Mouse (Mus musculus): ENCODE data around the gene Txn1. TPM values are rescaled to one million over a fixed set of nuclear protein-coding genes. Genes with fewer than 3 reads are reported as not detected.

The Txn1 gene
- polyA plus RNA-seq, 1 experiment from 2014 or later: 393 TPM

DNA sequence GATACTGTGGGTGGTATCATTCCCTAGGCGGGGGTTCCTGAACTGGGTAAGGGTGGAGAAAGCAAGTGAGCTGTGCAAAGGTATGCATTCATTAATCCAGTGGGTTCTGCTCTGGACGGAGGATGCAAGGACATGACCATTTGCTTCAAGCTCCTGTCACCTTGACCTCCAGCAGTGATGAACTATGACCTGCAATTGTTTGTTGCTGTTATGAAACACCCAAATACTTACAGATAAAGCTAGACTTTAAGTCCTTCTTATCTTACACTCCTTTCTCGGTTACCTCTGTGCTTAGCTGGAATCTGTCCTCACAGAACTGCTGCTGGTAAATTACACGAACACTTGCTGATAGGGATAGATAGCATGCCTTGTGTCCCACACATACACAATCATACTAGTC, 15.6 kb downstream of the Txn1 start:
- H3K27ac ChIP-seq (replicated peaks): no peak overlapping the region
- 83% methylated on average over 4 of the region's 4 CpGs for WGBS
- peaks cover 21% of the 10 kb centered on the region for H3K36me3 ChIP-seq
- H3K4me1 ChIP-seq: no peaks in the 10 kb centered on the region
- no peaks in the 10 kb centered on the region for H3K9me3 ChIP-seq (replicated peaks)
- no peak overlapping the region for H3K4me3 ChIP-seq (replicated peaks)
- H3K4me2 ChIP-seq (replicated peaks): no peak overlapping the region
- no peak overlapping the region for H3K9ac ChIP-seq
- H3K27me3 ChIP-seq: no peaks in the 10 kb centered on the region
- ATAC-seq (ENCODE audit: insufficient number of reproducible peaks, low FRiP score, low TSS enrichment, low read depth): no peak

DNA sequence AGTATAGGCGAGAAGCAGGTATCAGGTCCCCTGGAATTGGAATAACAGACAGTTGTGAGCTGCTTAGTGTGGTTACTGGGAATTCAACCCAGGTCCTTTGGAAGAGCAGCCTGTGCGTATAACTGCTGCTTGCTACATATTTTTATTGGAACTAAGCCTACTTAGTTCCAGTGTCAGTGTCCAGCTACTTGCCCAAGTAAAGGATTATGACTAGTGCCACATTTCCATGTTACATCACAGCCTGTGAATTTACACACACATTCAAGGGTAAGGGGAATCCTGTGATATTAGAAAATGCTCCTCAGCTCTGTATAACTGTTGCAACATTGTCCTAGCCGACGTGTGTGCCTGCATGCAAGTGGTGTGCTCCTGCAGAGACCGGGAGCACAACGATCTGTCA, 18.9 kb downstream of the Txn1 start:
- no peak overlapping the region for H3K27ac ChIP-seq (replicated peaks)
- no peak overlapping the region for H3K4me2 ChIP-seq (replicated peaks)
- H3K9me3 ChIP-seq (replicated peaks): no peaks in the 10 kb centered on the region
- H3K27me3 ChIP-seq: no peaks in the 10 kb centered on the region
- H3K4me3 ChIP-seq (replicated peaks): no peak overlapping the region
- ATAC-seq (ENCODE audit: insufficient number of reproducible peaks, low FRiP score, low TSS enrichment, low read depth): no peak
- WGBS: 78% methylated on average over 6 of the region's 6 CpGs
- H3K4me1 ChIP-seq: no peaks in the 10 kb centered on the region
- no peak overlapping the region for H3K9ac ChIP-seq
- no peaks in the 10 kb centered on the region; the same call in 1 of the 2 replicates for H3K36me3 ChIP-seq

DNA sequence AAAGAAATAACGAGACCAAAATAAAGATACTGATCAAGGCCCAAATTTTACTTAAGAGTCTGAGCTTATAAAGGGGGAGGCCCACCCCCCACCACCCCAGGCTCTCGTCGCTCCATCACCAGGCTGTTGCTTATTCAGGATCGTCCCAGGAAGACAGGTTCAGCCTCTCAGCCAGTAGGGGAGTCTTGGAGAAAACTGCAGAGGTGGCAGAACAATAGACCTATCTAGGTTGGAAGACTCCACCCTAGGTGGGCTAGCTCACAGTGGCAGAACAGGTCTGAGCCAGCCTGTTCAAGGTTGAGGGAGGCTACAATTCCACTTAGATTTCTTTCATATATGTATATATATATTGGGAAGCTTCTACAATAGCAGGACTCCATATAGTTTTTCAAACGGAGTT, 22.0 kb downstream of the Txn1 start:
- Histone ChIP-seq H3K4me1 (no peaks in the 10 kb centered on the region), H3K27ac (replicated peaks) (no peak overlapping the region), H3K9ac (no peak overlapping the region), H3K36me3 (no peaks in the 10 kb centered on the region), H3K4me2 (replicated peaks) (no peak overlapping the region), H3K4me3 (replicated peaks) (no peak overlapping the region), H3K27me3 (no peaks in the 10 kb centered on the region), H3K9me3 (replicated peaks) (no peaks in the 10 kb centered on the region)
- WGBS: 62% methylated on average over 5 of the region's 5 CpGs
- no peak for ATAC-seq (ENCODE audit: insufficient number of reproducible peaks, low FRiP score, low TSS enrichment, low read depth)

GRCm38 (mm10) chr4:57930559-57931170, 25.5 kb downstream of the Txn1 start:
- H3K27me3 ChIP-seq: no peaks in the 10 kb centered on the region
- ATAC-seq (ENCODE audit: insufficient number of reproducible peaks, low FRiP score, low TSS enrichment, low read depth): no peak
- H3K36me3 ChIP-seq: no peaks in the 10 kb centered on the region
- 73% methylated on average over 5 of the region's 5 CpGs for WGBS
- no peak overlapping the region for H3K27ac ChIP-seq (replicated peaks)
- H3K4me3 ChIP-seq (replicated peaks): no peak overlapping the region
- H3K9ac ChIP-seq: no peak overlapping the region
- no peak overlapping the region for H3K4me2 ChIP-seq (replicated peaks)
- H3K4me1 ChIP-seq: no peaks in the 10 kb centered on the region
- no peaks in the 10 kb centered on the region for H3K9me3 ChIP-seq (replicated peaks)

DNA sequence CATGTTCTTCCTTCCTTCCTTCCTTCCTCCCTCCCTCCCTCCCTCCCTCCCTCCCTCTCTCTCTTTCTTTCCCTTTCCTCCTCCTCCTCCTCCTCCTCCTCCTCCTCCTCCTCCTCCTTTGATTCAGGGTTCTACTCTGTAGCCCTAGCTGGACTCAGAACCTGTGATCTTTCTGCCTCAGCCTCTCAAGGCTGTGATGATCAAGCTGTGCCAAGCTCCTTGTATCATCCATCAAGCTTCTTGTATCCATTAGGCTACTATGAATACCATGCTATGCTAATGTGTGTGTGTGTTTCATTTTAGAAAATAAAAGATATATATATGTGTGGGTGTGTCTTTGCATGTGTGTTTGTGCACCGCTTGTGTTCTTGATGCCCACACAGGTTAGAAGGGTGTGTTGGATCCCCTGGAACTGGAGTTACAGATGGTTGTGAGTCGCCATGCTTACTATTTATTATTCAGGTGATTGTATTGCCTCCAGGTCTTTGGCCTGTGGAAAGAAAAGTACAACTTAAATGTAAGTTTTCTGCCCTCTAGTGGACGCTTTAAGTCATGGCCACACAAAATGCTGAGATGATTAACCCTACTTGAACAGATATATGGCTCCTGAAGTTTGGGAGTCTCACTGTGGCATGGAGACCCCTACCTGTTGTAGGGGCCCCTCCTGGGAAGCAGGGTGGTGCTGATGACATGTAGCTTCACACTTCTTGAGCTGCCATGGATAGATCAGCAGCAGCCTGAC, 28.6 kb downstream of the Txn1 start:
- no peak for ATAC-seq (ENCODE audit: insufficient number of reproducible peaks, low FRiP score, low TSS enrichment, low read depth)

DNA sequence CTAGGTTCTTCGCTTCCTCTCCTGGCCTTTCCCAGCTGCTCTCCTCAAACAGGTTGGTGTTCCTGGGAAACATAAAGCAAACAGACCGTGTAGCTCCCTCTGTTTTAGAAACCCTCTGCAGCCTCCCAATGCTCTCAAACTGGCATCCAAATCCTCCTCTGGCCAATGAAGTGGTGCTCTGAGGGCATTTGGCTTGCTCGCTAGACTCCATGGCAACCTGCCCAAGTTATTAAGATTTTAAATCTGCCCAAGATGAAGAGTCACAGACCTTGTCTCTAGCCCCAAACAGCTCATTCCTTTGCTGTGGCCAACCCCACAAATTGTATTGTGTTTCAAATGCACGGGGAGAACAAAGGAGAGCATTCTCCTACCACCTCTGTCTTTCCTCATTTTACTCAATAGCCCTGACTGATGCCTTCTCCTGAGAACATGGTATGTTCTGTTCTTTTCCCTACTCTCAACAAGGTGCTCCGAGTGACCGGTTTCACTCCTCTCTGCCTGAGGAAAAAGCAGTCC, 31.6 kb downstream of the Txn1 start:
- WGBS: 59% methylated on average over 6 of the region's 6 CpGs
- ATAC-seq (ENCODE audit: insufficient number of reproducible peaks, low FRiP score, low TSS enrichment, low read depth): no peak
- H3K4me3 ChIP-seq (replicated peaks): no peak overlapping the region
- H3K27me3 ChIP-seq: no peaks in the 10 kb centered on the region
- H3K9ac ChIP-seq: no peak overlapping the region
- H3K4me2 ChIP-seq (replicated peaks): no peak overlapping the region
- no peaks in the 10 kb centered on the region for H3K36me3 ChIP-seq
- H3K27ac ChIP-seq (replicated peaks): no peak overlapping the region
- H3K4me1 ChIP-seq: peaks cover 6% of the 10 kb centered on the region; the same call in 1 of the 2 replicates
- no peaks in the 10 kb centered on the region for H3K9me3 ChIP-seq (replicated peaks)

More for the DNA sequence above, 28.6 kb downstream of the Txn1 start:
- no peaks in the 10 kb centered on the region for H3K9me3 ChIP-seq (replicated peaks)
- H3K4me1 ChIP-seq: no peaks in the 10 kb centered on the region
- no peaks in the 10 kb centered on the region for H3K36me3 ChIP-seq
- 21% methylated on average over 3 of the region's 3 CpGs for WGBS
- no peak overlapping the region for H3K27ac ChIP-seq (replicated peaks)
- no peak overlapping the region for H3K9ac ChIP-seq
- H3K27me3 ChIP-seq: no peaks in the 10 kb centered on the region
- H3K4me2 ChIP-seq (replicated peaks): no peak overlapping the region
- H3K4me3 ChIP-seq (replicated peaks): no peak overlapping the region

DNA sequence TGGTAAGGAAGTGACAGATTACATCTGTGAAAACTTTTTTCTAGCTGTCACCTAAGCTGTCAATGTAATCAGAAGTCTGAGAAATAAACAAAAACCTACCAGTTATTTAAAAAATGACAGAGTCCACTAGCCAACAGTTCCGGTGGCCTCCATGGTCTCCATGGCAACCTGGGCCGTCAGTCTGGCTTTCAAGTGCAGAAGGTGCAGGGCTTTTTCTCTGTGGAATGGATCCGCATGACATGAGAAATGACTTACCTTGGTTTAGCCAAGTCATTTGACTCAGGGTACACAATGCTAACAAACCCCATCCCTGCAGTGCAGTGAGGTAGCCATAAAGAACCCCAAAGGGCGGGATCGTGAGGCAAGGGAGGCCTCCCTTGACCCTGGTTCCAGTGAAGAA, 34.0 kb downstream of the Txn1 start:
- H3K4me1 ChIP-seq: peaks cover 8% of the 10 kb centered on the region; the same call in 1 of the 2 replicates
- H3K27ac ChIP-seq (replicated peaks): no peak overlapping the region
- no peaks in the 10 kb centered on the region for H3K9me3 ChIP-seq (replicated peaks)
- no peaks in the 10 kb centered on the region for H3K27me3 ChIP-seq
- ATAC-seq (ENCODE audit: insufficient number of reproducible peaks, low FRiP score, low TSS enrichment, low read depth): no peak
- no peak overlapping the region for H3K9ac ChIP-seq
- 75% methylated on average over 5 of the region's 5 CpGs for WGBS
- H3K4me2 ChIP-seq (replicated peaks): no peak overlapping the region
- H3K4me3 ChIP-seq (replicated peaks): no peak overlapping the region
- H3K36me3 ChIP-seq: no peaks in the 10 kb centered on the region

DNA sequence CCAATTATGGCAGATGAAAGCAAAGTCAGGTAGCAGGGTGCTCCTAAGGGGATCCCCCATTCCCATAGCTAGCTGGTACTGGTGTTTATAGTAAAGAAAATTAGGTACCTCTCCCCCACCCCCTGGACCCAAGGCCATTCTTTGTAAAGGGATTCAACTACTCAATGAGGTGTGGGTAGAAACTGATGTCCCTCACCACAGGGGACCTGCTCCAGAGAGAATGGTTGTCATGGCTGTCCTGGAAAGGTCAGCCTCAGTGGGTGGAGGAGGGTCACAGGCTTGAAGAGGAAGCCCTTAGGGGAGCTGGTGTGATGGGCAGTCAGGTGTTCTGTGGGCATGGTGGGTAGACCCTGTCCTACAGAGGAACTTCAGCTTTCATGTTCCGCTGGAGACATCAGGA, 35.7 kb downstream of the Txn1 start:
- Histone ChIP-seq H3K9ac (no peak overlapping the region), H3K36me3 (no peaks in the 10 kb centered on the region), H3K9me3 (replicated peaks) (no peaks in the 10 kb centered on the region), H3K4me1 (peaks cover 18% of the 10 kb centered on the region), H3K27ac (replicated peaks) (no peak overlapping the region), H3K27me3 (no peaks in the 10 kb centered on the region), H3K4me3 (replicated peaks) (no peak overlapping the region), H3K4me2 (replicated peaks) (no peak overlapping the region)
- no peak for ATAC-seq (ENCODE audit: insufficient number of reproducible peaks, low FRiP score, low TSS enrichment, low read depth)
- 89% methylated on average over 1 of the region's 1 CpGs for WGBS

DNA sequence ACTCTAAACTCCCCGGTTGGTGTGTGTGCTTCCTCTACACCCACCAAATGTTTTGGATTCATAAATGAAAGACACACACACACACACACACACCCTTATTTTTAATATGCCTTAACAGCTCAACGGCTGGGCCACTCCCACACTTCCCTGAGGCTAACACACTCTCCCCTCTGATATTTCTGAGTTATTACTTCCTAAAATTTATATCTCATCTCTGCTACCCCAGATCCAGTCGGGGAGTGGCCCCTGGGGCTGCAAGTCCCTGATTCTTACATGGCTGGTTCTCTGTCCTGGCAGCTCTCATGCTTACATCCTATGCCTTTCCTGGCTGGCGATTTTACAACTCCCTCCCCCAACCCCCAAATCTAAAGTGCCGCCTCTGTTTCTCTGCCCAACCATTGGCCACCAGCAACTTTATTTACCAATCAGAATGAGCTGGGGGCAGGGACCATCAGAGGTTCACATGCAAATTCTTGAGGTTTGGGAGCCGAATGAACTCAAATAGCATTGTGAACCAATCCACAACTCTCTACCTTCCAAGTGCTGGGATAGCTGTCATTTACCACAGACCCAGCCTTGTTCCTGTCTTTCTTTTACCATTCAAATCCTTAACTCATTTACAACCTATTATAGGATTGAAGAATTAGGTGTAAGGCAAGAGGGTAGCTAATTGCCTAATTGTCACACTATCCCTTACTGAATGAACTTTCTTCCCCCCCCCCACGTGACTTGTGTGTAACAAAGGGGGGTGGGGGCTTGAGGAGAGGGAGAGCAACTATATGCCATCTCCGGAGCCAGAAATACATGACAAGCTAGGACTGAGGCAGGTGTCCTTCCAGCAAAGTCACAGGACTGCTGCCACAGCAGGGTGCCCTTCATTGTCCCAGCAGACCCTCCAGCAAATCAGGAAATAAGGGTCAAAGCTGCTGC, 36.5 kb downstream of the Txn1 start:
- Histone ChIP-seq H3K27me3 (no peaks in the 10 kb centered on the region), H3K4me1 (peaks cover 26% of the 10 kb centered on the region), H3K4me2 (replicated peaks) (no peak overlapping the region), H3K27ac (replicated peaks) (no peak overlapping the region), H3K36me3 (no peaks in the 10 kb centered on the region), H3K9ac (no peak overlapping the region), H3K9me3 (replicated peaks) (no peaks in the 10 kb centered on the region), H3K4me3 (replicated peaks) (no peak overlapping the region)
- ATAC-seq (ENCODE audit: insufficient number of reproducible peaks, low FRiP score, low TSS enrichment, low read depth): no peak
- 14% methylated on average over 8 of the region's 8 CpGs for WGBS

DNA sequence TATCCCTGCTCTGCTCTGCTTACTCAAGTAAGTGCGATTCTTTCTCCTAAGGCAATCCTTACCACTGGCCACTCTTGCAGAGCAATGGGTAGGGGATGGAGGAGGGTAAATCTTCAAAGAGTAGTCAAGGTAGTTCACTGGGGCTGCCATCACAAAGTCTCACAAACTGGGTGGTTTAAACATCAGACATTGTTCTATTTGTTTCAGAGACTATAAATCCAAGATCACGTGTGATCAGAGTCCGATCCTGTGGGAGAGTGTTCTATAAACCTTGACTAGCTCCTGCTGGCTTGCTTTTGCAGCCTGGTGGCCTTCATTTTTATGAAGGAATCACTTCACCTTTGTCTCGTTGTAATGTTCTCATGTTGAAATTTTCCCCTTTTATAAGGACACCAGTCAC, 39.5 kb downstream of the Txn1 start:
- peaks cover 33% of the 10 kb centered on the region for H3K4me1 ChIP-seq
- 0 out of 2 replicates have a peak overlapping the region, but pooled peaks have one; percentile 31 for H3K4me2 ChIP-seq (replicated peaks)
- H3K27ac ChIP-seq (replicated peaks): no peak overlapping the region
- no peak overlapping the region for H3K9ac ChIP-seq
- no peak overlapping the region for H3K4me3 ChIP-seq (replicated peaks)
- no peaks in the 10 kb centered on the region for H3K9me3 ChIP-seq (replicated peaks)
- H3K36me3 ChIP-seq: no peaks in the 10 kb centered on the region
- no peak for ATAC-seq (ENCODE audit: insufficient number of reproducible peaks, low FRiP score, low TSS enrichment, low read depth)
- no peaks in the 10 kb centered on the region for H3K27me3 ChIP-seq
- 75% methylated on average over 4 of the region's 4 CpGs for WGBS

- ATAC-seq (ENCODE audit: insufficient number of reproducible peaks, low FRiP score, low TSS enrichment, low read depth): no peak
- no peak within 1 kb of the TSS for H3K9ac ChIP-seq
- H3K4me1 ChIP-seq: peaks cover 33% of the 10 kb centered on the region
- no peaks in the 10 kb centered on the region for H3K27me3 ChIP-seq
- peak within 1 kb of the TSS; percentile 31 for H3K4me2 ChIP-seq (replicated peaks)
- no peaks in the 10 kb centered on the region for H3K9me3 ChIP-seq (replicated peaks)
- H3K36me3 ChIP-seq: no peaks in the 10 kb centered on the region
- no peak within 1 kb of the TSS for H3K27ac ChIP-seq (replicated peaks)
- WGBS: 21% methylated on average over 9 of the region's 9 CpGs
- H3K4me3 ChIP-seq (replicated peaks): peak within 1 kb of the TSS; percentile 10; the same call in 1 of the 2 replicates
These were observed 40.0 kb downstream of the Txn1 start, which contains the start of gene D630039A03Rik for GRCm38 (mm10) chr4:57916201-57916661. Gene D630039A03Rik, minus strand, starts transcription at chr4:57916297.
